Mouse (Mus musculus) G1E (cell line): ENCODE measurements around the gene Hipk2.

Experiments used
- CTCF ChIP-seq: IDR thresholded peaks from 2 replicates; pipeline ENCODE4 v1.5.1; 2012; ENCODE audit warnings: low read depth, low read length, inconsistent platforms, mixed read lengths
- GATA1 ChIP-seq: IDR thresholded peaks from 2 replicates; pipeline ENCODE4 v1.6.1; 2012; ENCODE audit warnings: borderline replicate concordance, low read length, inconsistent platforms, mixed read lengths
- POLR2AphosphoS5 ChIP-seq: IDR thresholded peaks from 2 replicates; pipeline ENCODE4 v1.6.1; 2012; ENCODE audit warnings: low read depth, low read length, inconsistent platforms; ENCODE audit not compliant: insufficient replicate concordance
- TAL1 ChIP-seq: conservative IDR thresholded peaks from 2 replicates; pipeline ENCODE4 v1.6.1; 2012; ENCODE audit warnings: low read depth, low read length, inconsistent platforms, mixed read lengths

DNA sequence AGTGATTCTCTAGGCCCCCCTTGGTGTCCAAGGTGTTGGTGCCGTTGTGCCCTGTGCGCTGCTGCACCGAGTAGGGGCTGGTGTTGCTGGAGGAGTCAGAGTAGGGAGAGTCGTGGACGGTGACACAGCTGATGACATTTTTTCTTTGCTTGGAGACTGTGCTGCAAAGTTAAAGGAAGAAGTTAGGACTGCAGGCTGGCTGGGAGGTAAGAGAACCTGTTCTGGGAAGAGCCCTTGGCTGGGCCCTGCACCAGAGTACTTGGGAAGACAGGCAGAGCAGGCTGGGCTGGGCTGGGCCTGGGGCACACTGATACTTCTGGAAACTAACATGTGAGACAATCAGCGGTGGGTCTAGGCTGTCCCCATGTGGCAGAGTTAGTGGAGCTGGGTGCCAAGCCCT, 172.4 kb downstream of the Hipk2 start:
- TF ChIP-seq CTCF (no peak), GATA1 (no peak), TAL1 (no peak), POLR2AphosphoS5 (no peak)
